Mouse (Mus musculus): ENCODE measurements around the gene Cbx4. TPM values are rescaled to one million over a fixed set of nuclear protein-coding genes. Genes with fewer than 3 reads are reported as not detected.
"Not testable (repeated sequence)": the region's sequence is repeated elsewhere in the genome, so short reads cannot be mapped to it uniquely, and the experiment has no call there.

Cbx4 gene
- total RNA-seq, 2 experiments from 2014 or later, result 11.5 to 13.6 TPM

DNA sequence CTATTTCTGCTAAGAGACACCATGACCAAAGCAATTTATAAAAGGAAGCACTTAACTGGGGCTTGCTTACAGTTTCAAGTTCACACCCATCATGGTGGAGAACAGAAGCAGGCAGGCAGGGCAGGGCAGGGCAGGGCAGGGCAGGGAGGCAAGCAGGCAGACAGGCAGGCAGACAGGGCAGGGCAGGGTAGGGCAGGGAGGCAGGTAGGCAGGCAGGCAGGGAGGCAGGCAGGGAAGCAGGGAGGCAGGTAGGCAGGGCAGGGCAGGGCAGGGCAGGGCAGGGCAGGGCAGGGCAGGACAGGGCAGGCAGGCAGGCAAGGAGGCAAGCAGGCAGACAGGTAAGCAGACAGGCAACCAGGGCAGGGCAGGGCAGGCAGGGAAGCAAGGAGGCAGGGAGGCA lies 26.7 kb upstream of the Cbx4 start:
- intact Hi-C loops (cut with DNase I), result no loop called here
- no peak for DNase-seq

DNA sequence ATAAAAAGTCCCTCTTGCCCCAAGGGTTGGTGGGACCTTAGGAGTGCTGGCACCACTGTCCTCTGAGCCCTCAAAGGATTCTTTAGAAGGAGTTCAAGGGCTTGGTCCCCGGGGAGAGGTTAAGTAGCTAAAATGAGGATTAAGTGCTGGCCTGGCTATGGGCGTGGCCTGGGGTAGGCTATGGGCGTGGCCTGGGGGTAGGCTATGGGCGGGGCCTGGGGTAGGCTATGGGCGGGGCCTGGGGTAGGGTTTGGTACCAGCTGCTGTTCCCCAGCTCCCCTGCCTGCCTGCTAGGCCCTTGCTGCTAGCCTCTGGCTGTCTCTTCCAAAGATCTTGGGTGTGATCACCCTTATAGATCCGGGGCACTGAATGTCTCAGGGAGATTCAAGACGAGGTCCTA lies 25.3 kb upstream of the Cbx4 start:
- intact Hi-C loops (cut with DNase I), result no loop called here
- DNase-seq, result no peak

DNA sequence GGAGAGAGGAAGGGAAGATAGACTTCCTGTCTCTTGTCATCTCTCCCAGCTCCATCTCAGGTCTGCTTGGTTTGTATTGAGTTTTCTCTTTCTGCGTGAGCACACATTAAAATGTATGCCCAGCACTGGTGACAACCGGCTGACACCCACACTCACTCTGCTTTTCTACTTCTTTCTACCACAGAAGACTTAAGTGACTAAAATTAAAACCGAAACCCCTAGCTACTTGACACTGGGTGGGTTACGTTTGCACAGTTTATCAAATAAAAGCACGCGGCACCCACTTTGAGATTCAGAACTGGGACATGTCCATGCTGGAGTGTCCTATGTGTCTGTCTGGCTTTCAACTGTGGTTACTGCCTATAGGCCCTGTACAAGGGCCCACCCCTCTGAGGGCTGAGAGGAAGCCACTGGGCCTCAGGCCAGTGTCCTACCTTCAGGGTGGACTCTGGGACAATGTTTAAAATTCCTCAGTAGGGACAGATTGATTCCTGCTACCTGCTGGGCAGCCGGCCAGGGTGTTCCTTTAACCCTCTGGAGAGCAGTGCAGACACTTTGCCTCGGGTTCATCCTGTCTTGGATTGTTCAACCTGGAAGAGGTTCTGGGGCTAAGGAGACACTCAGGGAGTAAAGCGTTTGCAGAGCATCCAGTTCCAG lies 23.5 kb upstream of the Cbx4 start:
- intact Hi-C loops (cut with DNase I), result no loop called here
- DNase-seq, result no peak

DNA sequence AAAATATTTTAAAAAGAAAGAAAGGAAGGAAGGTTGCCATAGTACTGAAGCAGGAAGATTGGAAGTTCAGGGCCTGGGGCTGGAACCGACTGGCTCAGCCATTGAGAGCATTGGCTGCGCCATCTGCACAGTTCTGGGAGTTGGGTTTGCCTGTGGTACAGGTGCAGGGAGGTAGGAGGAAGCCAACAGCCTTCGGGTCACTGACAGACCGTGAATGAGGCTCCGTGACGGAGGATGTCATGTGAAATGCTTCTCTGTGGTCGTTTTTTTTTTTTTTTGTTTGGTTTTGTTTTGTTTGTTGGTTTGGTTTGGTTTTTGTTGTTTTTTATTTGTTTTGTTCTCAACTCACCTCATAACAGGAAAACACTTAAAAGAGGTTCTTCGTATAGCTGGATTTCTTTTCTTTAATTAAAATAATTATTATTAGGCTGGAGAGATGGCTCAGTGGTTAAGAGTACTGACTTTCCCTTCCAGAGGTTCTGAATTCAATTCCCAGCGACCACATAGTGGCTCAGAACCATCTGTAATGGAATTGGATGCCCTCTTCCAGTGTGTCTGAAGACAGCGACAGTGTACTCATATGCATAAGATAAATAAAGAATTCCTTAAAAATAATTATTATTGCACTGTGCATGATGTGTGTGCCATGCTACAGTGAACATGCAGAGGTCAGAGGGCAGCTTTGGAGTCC lies 22.7 kb upstream of the Cbx4 start:
- intact Hi-C loops (cut with DNase I), result no loop called here
- DNase-seq, result no peak

- intact Hi-C loops (cut with DNase I), result no loop called here
- DNase-seq, result no peak
Measured at GRCm38 (mm10) chr11:119106289-119106688, 20.3 kb upstream of the Cbx4 start.

DNA sequence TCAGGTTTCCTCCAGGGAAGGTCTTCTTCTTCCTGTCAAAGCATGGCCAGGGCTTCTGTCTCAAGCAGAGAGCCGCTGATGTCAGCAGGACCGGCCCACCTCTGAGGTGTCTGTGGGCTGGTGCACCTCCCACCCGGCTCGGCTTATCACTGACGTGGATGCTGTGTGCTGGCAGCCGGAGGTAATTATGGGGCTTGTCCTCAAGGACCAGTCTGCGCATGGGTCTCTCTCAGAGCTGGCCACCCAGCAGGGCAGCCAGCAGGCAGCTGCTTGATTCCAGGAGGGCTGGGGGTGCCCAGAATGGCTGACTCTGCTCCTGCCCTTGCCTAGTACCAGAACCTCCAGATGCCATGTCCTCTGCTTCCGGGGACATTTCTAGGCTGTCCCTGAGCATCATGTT lies 19.7 kb upstream of the Cbx4 start:
- DNase-seq, result no peak
- intact Hi-C loops (cut with DNase I), result no loop called here

GRCm38 (mm10) chr11:119105071-119105609 lies 19.1 kb upstream of the Cbx4 start:
- no peak for DNase-seq
- intact Hi-C loops (cut with DNase I), result no loop called here

DNA sequence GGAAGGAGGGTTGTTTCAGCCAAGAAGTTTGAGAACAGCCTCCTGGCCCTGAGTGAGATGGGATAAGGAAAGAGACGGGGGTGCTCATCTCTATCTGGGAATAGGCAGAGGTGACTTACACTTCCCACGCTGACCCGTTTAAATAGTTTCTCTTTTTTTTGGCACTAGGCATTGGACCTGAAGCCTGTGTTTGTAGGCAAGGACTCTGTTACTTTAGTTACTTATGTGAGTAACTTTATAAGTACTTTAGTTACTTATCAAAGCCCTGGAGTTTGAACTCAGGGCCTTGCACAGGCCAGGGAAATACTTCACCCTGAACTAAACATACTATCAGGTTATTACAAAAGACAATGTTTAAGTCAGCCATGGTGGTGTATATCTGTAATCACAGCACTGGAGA lies 18.0 kb upstream of the Cbx4 start:
- intact Hi-C loops (cut with DNase I), result no loop called here
- DNase-seq, result no peak

GRCm38 (mm10) chr11:119100355-119100754 lies 14.3 kb upstream of the Cbx4 start:
- intact Hi-C loops (cut with DNase I); DNase-seq: not testable (repeated sequence)

- DNase-seq, result no peak
- intact Hi-C loops (cut with DNase I), result no loop called here
Measured at GRCm38 (mm10) chr11:119098202-119098601, 12.2 kb upstream of the Cbx4 start.

DNA sequence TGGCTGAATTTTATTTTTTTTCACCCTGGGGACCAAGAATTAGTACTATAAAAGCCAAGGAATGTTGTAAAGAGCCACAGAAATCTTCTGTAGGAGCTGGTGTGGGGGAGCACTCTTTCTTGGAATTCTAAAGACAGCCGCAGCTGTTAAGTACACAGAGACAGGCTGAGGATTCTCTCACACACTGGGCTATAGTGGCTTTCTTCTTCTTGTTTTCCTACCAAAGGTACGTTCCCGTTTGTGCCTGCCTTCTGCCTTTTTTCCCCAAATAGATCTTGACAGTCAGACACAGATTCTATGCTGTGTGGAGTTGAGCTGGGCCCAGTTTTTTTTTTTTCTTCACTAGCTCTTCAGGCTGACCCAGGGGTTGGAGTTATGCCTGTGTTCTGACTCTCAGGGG lies 9.4 kb upstream of the Cbx4 start:
- no peak for DNase-seq
- intact Hi-C loops (cut with DNase I), result no loop called here

GRCm38 (mm10) chr11:119093322-119093721 lies 7.3 kb upstream of the Cbx4 start:
- no peak for DNase-seq
- intact Hi-C loops (cut with DNase I), result loop anchor here (2.0 to 5.0 kb wide), 2 partner anchors 33 to 94 kb away; no protein-coding TSS in a partner anchor

DNA sequence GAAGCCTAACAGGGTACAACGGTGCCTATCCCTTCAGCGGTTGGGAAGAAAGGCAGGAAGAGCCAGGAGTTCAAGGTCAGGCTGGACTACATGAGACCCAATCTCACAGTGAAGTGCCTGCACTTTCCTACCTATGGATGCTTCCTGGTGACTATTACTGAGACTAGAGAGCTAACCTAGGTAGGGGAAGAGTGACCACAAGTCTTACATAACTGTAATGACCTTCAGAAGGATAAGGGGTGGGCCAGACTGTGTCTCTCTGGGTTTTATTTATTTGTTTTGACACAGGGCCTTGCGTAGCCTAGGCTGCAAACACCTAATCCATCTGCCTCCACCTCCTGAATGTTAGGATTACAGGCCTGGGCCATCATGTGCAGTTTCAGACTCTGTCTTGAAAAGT lies 6.3 kb upstream of the Cbx4 start:
- no peak for DNase-seq
- intact Hi-C loops (cut with DNase I), result loop anchor here (2.0 to 5.0 kb wide), 2 partner anchors 35 to 95 kb away; no protein-coding TSS in a partner anchor

- intact Hi-C loops (cut with DNase I), result loop anchor here (5.0 kb wide), 1 partner anchor 96 kb away; no protein-coding TSS in a partner anchor
- DNase-seq, result peak; percentile 55 to 62
Measured at GRCm38 (mm10) chr11:119091598-119091991, 5.6 kb upstream of the Cbx4 start.

DNA sequence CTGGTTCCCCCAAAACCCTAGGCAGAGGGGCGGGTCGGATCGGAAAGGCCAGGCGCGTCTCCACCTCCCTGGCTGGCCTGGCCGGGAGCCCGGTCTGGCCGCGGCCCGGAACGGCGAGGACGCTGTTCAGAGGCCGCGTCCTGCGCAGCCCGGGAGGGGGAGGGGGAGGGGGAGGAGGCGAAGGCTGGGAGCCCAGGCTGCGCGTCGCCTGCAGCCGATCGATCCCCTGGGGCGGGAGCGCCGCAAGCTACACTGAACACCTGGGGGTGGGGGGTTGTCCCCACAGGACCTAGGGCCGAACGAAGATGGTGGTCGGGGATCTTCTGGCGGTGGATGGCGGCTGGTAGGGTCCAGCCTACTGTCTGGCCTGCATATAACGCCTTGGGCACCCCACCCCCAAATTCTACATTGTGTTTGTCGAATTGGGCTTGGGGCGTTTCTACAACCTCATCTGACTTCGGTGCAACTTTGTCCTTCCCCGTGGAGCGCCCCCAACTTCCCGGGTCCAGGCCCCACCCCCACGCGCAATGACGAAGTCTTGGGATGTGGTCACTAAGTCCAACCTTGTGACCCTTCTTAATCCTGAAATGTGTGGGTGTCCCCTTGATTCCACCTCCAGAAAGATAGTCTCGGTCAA lies 5.1 kb upstream of the Cbx4 start:
- peak; percentile 75 to 81 for DNase-seq
- intact Hi-C loops (cut with DNase I), result loop anchor here (5.0 kb wide), 1 partner anchor 96 kb away; no protein-coding TSS in a partner anchor

DNA sequence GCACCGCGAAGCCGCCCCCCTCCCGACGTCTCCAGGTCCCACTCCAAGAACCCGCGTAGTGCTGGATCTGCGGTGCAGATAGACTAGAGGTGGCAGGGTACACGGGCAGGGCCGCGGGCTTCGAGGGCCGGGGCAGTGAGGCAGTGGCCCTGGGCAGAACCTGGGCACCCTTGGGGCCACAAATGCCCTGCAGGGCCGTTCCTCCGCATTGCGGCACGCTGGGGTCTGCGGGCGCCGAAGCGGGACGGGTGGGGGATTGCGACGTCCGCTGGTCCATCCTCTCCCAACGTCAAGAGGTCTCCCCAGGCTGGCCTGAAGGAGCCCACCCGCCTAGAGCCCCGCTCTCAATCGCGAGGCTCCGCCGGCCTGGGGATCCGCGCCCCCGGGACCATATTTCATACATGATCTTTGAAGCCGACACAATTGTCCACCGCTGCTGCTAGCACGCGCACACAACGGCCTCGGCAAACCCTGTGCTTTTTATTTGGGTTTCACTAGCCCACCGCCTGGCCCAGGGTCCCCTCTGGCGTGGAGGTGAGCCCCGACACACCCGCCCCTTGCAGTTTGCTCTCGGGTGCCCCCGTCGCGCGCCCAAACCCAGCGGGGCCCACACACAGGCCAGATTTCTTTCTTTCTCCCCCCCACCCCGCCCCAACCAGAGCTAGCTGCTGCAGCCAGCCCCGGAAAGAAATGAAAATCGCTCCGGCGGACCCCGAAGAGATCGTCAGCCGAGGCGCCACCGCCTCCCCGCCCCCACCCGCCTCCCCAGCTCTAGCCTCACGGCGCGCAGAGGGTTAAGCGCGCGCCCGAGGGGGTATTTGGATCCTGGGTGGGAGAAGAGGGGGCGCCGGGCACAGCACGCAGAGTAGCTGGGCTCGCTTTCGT lies 4.3 kb upstream of the Cbx4 start:
- intact Hi-C loops (cut with DNase I), result loop anchor here (5.0 kb wide), 1 partner anchor 97 kb away; no protein-coding TSS in a partner anchor
- peak; percentile 45 to 49 for DNase-seq

- intact Hi-C loops (cut with DNase I), result loop anchor here (5.0 kb wide), 1 partner anchor 98 kb away; no protein-coding TSS in a partner anchor
- DNase-seq, result peak; percentile 44 to 51
Measured at GRCm38 (mm10) chr11:119089235-119090075, 3.4 kb upstream of the Cbx4 start.

- intact Hi-C loops (cut with DNase I), result no loop called here
- peak; percentile 29 to 43 for DNase-seq
Measured at GRCm38 (mm10) chr11:119088391-119089234, 2.6 kb upstream of the Cbx4 start.

Data from heart, postnatal 36 days (tissue).